Mouse (Mus musculus) midbrain, embryonic 10.5 days (tissue): Measurements from ENCODE around the gene Hes3. TPM values are rescaled to one million over a fixed set of nuclear protein-coding genes. Genes with fewer than 3 reads are reported as not detected.

Source experiments
- DNase-seq: peaks from one replicate; pipeline ENCODE4 v3.0.0-alpha.2; 2017; ENCODE audit warnings: low spot score
- H3K27ac ChIP-seq: fragments of 300-500 bp; sonication (generic); replicated peaks from 2 replicates; pipeline ENCODE4 v1.5.1; 2016; ENCODE audit warnings: mild to moderate bottlenecking
- H3K27me3 ChIP-seq: fragments of 300-500 bp; sonication (generic); 2 replicates; pipeline ENCODE4 v1.6.1; 2016; ENCODE audit warnings: low read depth, mild to moderate bottlenecking; ENCODE audit not compliant: poor library complexity, severe bottlenecking
- H3K36me3 ChIP-seq: fragments of 300-500 bp; sonication (generic); 2 replicates; pipeline ENCODE4 v1.6.1; 2016; ENCODE audit warnings: mild to moderate bottlenecking, moderate library complexity
- H3K4me1 ChIP-seq: fragments of 300-500 bp; sonication (generic); 2 replicates; pipeline ENCODE4 v1.6.1; 2016
- H3K4me3 ChIP-seq: fragments of 300-500 bp; sonication (generic); 2 replicates; pipeline ENCODE4 v1.5.1; 2016; ENCODE audit warnings: mild to moderate bottlenecking, moderate library complexity
- H3K9me3 ChIP-seq: fragments of 300-500 bp; sonication (generic); replicated peaks from 2 replicates; pipeline ENCODE4 v1.6.1; 2016; ENCODE audit warnings: mild to moderate bottlenecking
- WGBS: fragments of 180-500 bp; shearing (Covaris S2); methylation state at CpG from one replicate; pipeline ENCODE4 v1.1.7; 2016; 5-methylcytosine and 5-hydroxymethylcytosine counted together
- polyA plus RNA-seq: library from polyadenylated mRNA; unstranded; fragments of >200 nt; fragmentation: Nextera tagmentation; extraction: Ambion mirVana; gene quantifications from 2 replicates; pipeline ENCODE4 v1.2.1, GENCODE M21; 2016

Hes3 gene
- polyA plus RNA-seq, 1 experiment from 2014 or later = 30.9 TPM

DNA sequence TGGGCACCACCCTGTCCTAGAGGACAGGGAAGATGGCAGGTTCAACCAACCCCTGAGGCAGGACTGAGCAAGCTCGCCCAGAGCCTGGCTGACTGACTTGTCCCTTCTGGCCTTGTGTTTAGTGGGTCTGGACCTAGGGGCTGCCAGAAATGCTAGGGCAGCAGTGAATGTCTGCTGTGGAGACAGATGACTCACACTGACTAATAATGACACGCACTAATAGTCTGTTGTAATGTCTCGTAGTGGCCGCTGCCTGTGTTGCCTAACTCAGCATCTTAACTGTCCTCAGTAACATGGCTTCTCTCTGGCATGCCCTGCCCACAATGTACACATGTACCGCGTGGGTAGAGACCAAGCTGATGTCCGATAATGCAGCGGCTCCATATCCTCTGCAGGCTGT lies 31.0 kb downstream of the Hes3 start:
- Histone ChIP-seq H3K9me3 (no peaks in the 10 kb centered on the region), H3K4me1 (peaks cover 38% of the 10 kb centered on the region), H3K36me3 (peaks cover 25% of the 10 kb centered on the region), H3K4me3 (no peak overlapping the region), H3K27ac (no peak overlapping the region), H3K27me3 (no peaks in the 10 kb centered on the region)
- no peak for DNase-seq
- WGBS = 90% methylated on average over 8 of the region's 8 CpGs

DNA sequence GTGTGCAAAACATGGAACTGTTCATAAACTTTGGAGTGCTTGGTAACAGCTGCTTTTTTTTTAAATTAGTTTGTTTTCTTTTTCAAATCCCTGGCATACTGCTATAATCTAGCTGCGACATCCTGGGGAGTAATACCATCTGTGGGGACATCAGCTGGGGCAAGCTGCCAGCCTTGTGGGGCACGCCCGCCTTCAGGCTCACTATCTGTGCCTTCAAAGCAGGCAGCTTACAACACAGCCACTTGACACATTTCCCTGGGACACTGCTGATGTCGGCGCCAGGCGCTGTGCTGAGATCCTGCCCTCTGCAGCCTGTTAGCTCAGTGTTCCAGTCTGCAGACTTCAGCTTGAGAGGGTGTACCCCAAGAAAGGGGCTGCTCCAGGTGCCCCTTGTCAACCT lies 34.4 kb downstream of the Hes3 start:
- peaks cover 23% of the 10 kb centered on the region for H3K4me1 ChIP-seq
- DNase-seq = no peak
- WGBS = 79% methylated on average over 6 of the region's 6 CpGs

DNA sequence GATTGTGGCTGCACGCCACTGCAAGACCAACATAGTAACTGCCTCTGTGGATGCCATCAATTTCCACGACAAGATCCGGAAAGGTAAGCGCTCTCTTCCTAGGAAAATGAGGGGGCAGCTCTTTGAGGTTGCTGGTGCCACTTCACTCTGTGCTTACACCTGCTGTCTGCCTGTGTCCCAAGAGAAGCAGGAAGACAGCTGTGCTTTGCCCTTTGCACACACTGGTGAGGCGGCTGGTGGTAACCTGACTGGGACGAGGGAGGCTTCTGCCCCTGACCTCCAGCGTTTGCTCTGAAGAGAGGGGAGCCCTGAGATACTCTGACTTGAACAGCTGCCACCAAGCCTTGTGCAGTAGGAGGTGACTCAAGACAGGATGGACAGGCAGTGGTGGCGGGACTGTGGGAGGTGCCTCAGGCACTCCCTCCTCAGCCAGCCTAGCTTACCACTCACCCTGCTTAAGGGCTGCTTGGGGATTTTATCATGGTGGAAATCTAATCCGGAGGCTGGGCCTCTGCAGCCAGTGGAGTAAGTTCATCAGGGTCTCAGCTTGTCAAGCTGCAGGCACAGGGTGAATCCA lies 38.2 kb downstream of the Hes3 start:
- DNase-seq = no peak
- 79% methylated on average over 9 of the region's 9 CpGs for WGBS
- Histone ChIP-seq H3K27me3 (no peaks in the 10 kb centered on the region), H3K4me3 (no peak overlapping the region), H3K27ac (no peak overlapping the region), H3K9me3 (no peaks in the 10 kb centered on the region), H3K4me1 (peaks cover 13% of the 10 kb centered on the region; the same call in 1 of the 2 replicates), H3K36me3 (peaks cover 15% of the 10 kb centered on the region; the same call in 1 of the 2 replicates)

More for the DNA sequence above, 34.4 kb downstream of the Hes3 start:
- no peaks in the 10 kb centered on the region for H3K9me3 ChIP-seq
- H3K4me3 ChIP-seq = no peak overlapping the region
- H3K27ac ChIP-seq = no peak overlapping the region
- H3K27me3 ChIP-seq = no peaks in the 10 kb centered on the region
- H3K36me3 ChIP-seq = peaks cover 30% of the 10 kb centered on the region

DNA sequence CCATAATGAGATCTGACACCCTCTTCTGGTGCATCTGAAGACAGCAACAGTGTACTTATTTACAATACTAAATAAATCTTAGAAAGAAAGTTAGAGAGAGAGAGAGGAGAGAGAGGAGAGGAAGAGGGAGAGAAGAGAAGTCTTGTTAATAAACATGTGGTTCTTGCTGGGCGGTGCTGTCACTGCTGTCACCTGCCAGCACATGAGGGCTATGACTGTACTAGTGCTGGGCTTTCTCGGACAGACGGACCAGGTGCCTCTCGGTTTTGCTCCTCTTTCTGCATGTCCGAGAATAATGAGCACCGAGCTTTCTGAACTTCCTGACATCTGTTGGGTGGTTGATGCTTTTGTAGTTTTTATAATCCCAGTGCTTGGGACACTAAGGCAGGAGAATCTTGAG lies 40.8 kb downstream of the Hes3 start:
- Histone ChIP-seq H3K4me1 (peaks cover 13% of the 10 kb centered on the region; the same call in 1 of the 2 replicates), H3K36me3 (peaks cover 15% of the 10 kb centered on the region; the same call in 1 of the 2 replicates), H3K27me3 (no peaks in the 10 kb centered on the region), H3K27ac (no peak overlapping the region), H3K9me3 (no peaks in the 10 kb centered on the region), H3K4me3 (no peak overlapping the region)
- no peak for DNase-seq
- 91% methylated on average over 6 of the region's 6 CpGs for WGBS

DNA sequence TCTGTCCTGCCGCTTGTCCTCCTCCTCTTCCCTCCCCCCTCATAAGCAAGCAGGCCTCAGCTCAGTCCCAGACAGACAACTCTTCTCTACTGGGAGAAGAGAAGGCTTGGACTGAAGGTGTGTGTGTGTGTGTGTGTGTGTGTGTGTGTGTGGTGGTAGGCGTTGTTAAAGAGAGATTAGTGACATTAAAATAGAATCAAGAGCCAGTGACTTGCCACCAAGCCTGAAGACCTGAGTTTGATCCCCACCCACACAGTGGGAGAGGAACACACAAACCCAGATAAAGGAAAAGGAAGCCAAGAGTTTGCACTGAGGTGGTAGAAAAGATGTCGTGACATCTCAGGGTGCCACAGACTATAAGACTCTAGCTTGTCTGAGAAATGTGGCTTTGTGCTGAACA lies 44.3 kb downstream of the Hes3 start:
- 87% methylated on average over 3 of the region's 3 CpGs for WGBS

DNA sequence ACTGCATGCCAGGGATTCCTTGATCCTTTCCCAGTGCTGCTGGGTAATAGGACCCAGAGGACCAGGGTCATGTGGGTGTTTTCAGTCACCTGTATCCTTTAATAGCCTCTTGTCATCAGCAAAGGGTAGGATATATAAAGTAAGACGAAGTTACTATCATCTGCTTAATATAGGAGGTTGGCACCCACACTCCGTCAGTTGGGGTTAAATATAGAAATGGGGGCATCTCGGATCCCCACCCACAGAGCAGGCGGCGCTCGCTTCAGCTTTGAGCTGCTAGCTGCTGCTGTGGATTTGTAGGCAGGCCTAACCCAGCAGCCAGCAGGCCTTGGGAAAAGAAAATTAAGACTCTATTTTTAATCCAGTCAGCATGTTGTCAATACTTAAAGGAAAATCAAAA lies 45.5 kb downstream of the Hes3 start:
- no peaks in the 10 kb centered on the region for H3K4me1 ChIP-seq
- no peak overlapping the region for H3K4me3 ChIP-seq
- peaks cover 24% of the 10 kb centered on the region for H3K36me3 ChIP-seq
- H3K27me3 ChIP-seq = no peaks in the 10 kb centered on the region
- WGBS = 91% methylated on average over 6 of the region's 6 CpGs
- no peaks in the 10 kb centered on the region for H3K9me3 ChIP-seq
- H3K27ac ChIP-seq = no peak overlapping the region
- no peak for DNase-seq

More for the DNA sequence above, 44.3 kb downstream of the Hes3 start:
- Histone ChIP-seq H3K4me1 (peaks cover 5% of the 10 kb centered on the region; the same call in 1 of the 2 replicates), H3K27me3 (no peaks in the 10 kb centered on the region), H3K36me3 (peaks cover 13% of the 10 kb centered on the region; the same call in 1 of the 2 replicates), H3K9me3 (no peaks in the 10 kb centered on the region), H3K27ac (no peak overlapping the region), H3K4me3 (no peak overlapping the region)
- no peak for DNase-seq

DNA sequence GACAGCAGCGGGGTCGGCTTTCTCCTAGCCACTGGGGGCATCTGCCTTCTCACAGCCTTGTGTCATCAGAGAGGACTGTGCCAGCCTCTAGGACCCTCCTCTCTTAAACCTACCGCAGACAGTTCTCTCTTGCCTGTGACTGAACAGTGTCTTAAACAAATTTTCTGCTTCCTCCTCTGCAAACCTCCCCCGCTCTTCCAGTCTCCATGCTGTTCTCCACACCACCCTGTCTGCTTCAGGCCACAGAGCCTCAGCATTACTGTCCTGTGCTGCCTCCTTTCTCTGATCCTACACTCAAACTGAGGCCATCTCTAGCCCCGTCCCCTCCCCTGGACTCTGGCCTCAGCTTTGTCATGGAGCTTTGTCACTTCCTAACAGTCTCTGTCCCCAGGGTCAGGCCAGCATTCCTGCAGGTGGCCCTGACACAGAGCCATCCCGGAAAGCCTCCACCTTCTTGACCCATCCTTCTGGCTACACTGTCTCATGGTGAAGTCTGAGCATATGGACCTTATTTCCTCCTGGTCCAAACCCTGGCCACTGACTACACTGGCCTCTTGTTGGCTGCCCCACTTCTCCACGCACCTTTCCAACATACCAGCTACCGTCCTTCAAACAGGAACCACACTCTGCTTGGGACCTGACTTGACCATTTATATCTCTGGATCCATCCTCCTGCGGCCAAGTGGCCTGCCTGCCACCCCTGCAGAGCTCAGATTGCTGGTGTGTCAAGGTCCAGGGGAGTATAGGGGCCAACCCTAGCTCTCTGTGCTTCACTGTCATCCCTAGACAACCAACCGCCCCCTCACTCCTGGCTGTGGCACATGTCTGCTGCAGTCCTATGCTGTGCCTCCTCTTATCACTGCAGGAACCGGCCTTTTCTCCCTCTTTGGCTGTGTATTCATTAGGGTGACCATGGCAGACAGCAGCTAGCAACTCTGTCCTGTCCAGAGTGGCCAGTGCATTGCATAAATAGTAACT lies 46.6 kb downstream of the Hes3 start:
- DNase-seq = no peak
- Histone ChIP-seq H3K4me1 (no peaks in the 10 kb centered on the region; the same call in 1 of the 2 replicates), H3K27me3 (no peaks in the 10 kb centered on the region), H3K4me3 (no peak overlapping the region), H3K9me3 (no peaks in the 10 kb centered on the region), H3K27ac (peak overlapping the region; percentile 38; the same call in 1 of the 2 replicates), H3K36me3 (peaks cover 35% of the 10 kb centered on the region)
- WGBS = 84% methylated on average over 11 of the region's 11 CpGs

DNA sequence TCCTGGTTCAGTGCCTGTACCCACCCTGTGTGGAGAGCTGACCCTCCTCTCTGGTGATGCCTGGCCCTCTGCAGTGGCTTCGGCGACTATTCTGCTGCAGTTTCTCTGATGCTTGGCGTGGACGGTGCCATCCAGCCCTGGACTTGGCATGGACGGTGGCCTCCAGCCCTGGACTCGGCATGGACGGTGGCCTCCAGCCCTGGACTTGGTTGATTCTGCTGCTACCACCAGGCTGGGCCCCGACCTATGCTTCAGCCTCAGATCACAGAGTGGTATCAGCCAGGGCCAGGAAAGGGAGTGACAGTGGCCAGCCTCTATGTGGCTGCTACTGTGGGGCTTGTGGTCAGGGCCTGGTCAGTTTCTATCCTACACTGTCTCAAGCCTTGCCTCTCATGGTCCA lies 47.5 kb downstream of the Hes3 start:
- peak overlapping the region; percentile 19; the same call in 1 of the 2 replicates for H3K27ac ChIP-seq
- peaks cover 41% of the 10 kb centered on the region for H3K36me3 ChIP-seq
- peaks cover 4% of the 10 kb centered on the region; the same call in 1 of the 2 replicates for H3K4me1 ChIP-seq
- no peaks in the 10 kb centered on the region for H3K9me3 ChIP-seq
- 91% methylated on average over 8 of the region's 8 CpGs for WGBS
- no peak overlapping the region for H3K4me3 ChIP-seq
- H3K27me3 ChIP-seq = no peaks in the 10 kb centered on the region
- no peak for DNase-seq

DNA sequence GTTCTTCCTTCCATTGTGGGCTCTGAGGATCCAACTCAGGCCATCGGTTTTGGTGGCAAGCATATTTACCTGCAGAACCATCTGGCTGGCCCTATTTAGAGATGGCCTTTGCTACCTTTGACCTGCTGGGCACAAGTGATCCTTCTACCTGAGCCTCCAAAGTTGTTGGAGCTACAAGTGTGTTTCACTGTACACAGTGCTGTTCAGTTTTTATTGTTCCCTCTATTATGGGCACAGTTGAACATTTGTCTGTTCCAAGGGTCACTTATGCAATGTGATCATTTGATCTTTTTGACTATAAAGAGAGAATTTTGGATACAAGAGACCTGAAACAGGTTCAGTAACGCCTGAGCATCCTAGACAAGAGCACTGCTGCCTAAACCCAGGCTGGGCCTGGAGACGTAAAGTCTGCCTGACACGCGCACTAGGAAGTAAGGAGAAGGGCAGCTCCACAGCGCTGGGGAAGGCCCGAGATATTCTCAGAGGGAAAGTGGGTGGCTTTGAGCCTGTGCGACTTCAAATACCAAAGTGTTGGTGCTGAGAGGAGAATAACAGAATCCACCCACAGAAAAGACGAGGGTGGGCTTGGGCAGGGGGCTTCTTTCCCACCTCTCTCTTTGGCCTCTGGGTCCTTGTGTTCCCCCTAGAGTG lies 48.1 kb downstream of the Hes3 start:
- 92% methylated on average over 9 of the region's 9 CpGs for WGBS
- H3K27ac ChIP-seq = no peak overlapping the region
- no peak for DNase-seq
- H3K27me3 ChIP-seq = no peaks in the 10 kb centered on the region
- no peak overlapping the region for H3K4me3 ChIP-seq
- peaks cover 45% of the 10 kb centered on the region for H3K36me3 ChIP-seq
- H3K9me3 ChIP-seq = no peaks in the 10 kb centered on the region
- peaks cover 4% of the 10 kb centered on the region; the same call in 1 of the 2 replicates for H3K4me1 ChIP-seq

DNA sequence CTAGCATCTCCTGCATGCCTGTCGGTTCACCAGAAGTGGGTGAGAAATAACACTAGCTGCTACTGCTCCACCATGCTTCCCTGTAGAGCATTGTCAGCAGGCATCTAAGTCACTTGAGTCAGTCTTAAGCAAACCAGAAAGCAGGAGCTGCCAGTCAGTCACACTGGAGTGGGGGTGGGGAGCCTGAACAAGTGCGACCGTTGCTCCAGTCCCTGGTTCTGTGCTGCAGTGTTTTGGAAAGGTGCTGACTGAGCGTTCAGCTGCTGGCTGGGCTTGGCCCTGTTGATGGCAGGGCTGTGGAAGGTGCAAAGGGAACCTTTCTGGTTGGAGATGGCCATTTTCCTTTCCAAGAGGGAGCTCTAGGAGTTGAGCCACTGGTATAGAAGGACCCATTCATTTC lies 51.5 kb downstream of the Hes3 start:
- Histone ChIP-seq H3K27ac (no peak overlapping the region), H3K4me3 (no peak overlapping the region), H3K36me3 (peaks cover 62% of the 10 kb centered on the region), H3K9me3 (no peaks in the 10 kb centered on the region), H3K4me1 (peaks cover 4% of the 10 kb centered on the region; the same call in 1 of the 2 replicates), H3K27me3 (no peaks in the 10 kb centered on the region)
- WGBS = 81% methylated on average over 4 of the region's 4 CpGs
- DNase-seq = no peak
